13 mouse cellular contexts compared by ENCODE assay signal in genomic region chr11:52541210-52541609, GRCm38 (mm10).
"Had no signal": no experiment of that assay in that cellular context is flagged by ENCODE, and none has a peak within 500 bp of the region (broad histone marks: within the 10 kb centered on the region; RNA-seq: fewer than 3 reads in every experiment).

No protein-coding gene starts in this region.

- H3K4me3 ChIP-seq: kidney, embryonic 15.5 days; liver, embryonic 13.5 days; neural tube, embryonic 12.5 days had no signal

- H3K4me1 ChIP-seq: kidney, embryonic 15.5 days; liver, embryonic 13.5 days; neural tube, embryonic 12.5 days had no signal

- H3K27me3 ChIP-seq: liver, embryonic 13.5 days; neural tube, embryonic 12.5 days had no signal

- H3K9me3 ChIP-seq: kidney, embryonic 15.5 days; liver, embryonic 13.5 days; neural tube, embryonic 12.5 days had no signal

- H3K9ac ChIP-seq: kidney, embryonic 15.5 days; liver, embryonic 13.5 days; neural tube, embryonic 12.5 days had no signal

- H3K27ac ChIP-seq: kidney, embryonic 15.5 days; liver, embryonic 13.5 days; neural tube, embryonic 12.5 days had no signal

- H3K36me3 ChIP-seq: kidney, embryonic 15.5 days; liver, embryonic 13.5 days; neural tube, embryonic 12.5 days had no signal

- DNase-seq: kidney, adult 8-10 months; kidney, postnatal 10 days; kidney, postnatal 36 days; liver, embryonic 13.5 days; lung, adult 2 months; lung, postnatal 14 days; lung, postnatal 4 days; midbrain, embryonic 14.5 days; thymus, adult 18-20 months; thymus, postnatal 36 days had no signal

- H3K4me2 ChIP-seq: kidney, embryonic 15.5 days; liver, embryonic 13.5 days; midbrain, embryonic 11.5 days; neural tube, embryonic 12.5 days had no signal
